Mouse (Mus musculus): Measurements from ENCODE around the gene Olfr310.

DNA sequence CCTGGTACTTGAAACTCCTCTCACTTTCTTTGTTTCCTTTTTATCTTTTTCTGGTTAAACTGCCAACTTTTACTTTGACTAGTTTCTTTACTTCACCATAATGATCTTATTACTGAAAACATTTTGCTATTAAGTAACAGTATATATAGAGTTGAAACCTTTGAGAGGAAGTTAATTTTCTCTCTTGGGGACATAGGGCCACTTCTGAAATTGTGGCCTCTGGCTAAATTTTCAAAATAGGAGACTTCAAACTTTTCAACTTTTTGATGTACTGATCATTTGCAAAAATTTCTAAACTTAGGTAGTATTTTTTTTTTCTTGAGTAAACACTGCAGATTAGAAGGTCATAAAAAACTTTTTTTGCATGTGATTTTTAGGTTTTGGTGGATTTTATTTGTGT, 48.6 kb upstream of the Olfr310 start, which contains the start of gene Olfr308:
- no peak for TF ChIP-seq MAFK (IDR thresholded peaks at IDR 0.05; ENCODE audit: insufficient read depth, low read depth, low read length)
- TF ChIP-seq CHD2 (IDR thresholded peaks at IDR 0.05; ENCODE audit: low read depth, low read length) = no peak
